Mouse (Mus musculus) bone marrow macrophage, adult 2 months (primary cell): ENCODE measurements around the gene Gm20441.

Source experiments
- CTCF ChIP-seq: IDR thresholded peaks from 2 replicates; pipeline ENCODE4 v1.5.1; 2012; ENCODE audit warnings: low read depth, mild to moderate bottlenecking, low read length, moderate library complexity
- POLR2A ChIP-seq: IDR thresholded peaks from 2 replicates; pipeline ENCODE4 v1.6.1; 2012; ENCODE audit warnings: mild to moderate bottlenecking, low read depth, low read length, borderline replicate concordance

- TF ChIP-seq CTCF: no peak
- no peak for TF ChIP-seq POLR2A
Measured at GRCm38 (mm10) chr10:75829529-75830274, 48.9 kb upstream of the Gm20441 start.
